Mouse (Mus musculus): ENCODE data around the gene Afap1l2. TPM values are rescaled to one million over a fixed set of nuclear protein-coding genes. Genes with fewer than 3 reads are reported as not detected.

Gene Afap1l2
- polyA plus RNA-seq, 1 experiment, result 2.3 TPM

DNA sequence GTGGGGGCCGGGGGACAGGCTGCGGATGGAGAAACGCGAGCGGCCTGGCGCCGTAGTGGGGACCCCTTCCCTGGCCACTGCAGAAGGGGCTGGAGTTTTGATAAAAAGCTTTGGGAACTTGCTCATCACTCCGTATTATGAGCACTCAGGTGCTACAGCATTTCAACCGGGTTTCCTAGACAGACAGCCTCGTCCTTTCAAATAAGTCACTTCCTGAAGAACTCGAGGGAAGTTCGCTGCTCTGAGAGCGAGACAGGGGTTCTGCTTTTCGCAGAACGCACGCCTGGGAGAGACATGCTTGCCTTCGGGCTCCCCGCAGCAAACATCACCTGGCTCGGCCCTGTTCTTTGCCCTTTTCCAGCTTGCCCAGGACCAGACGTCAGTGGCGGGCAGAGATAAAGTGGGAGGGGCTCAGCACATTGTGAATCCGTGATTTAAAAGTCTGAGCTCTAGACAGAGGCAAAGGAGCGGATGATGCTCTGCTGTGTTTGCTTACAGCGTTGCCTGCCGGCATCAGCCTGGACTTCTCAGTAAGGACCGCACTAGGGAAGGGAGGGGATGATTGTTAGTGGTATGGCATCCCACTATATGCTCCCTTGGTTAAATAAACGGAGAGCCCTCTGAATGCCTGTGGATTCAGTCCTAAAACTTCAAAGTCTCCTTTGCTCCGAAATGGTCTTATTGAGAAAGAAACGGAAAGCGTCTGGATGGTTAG lies 133.3 kb downstream of the Afap1l2 start:
- Histone ChIP-seq H3K4me1 (ENCODE audit: control insufficient read depth, insufficient read depth, insufficient read length, low read length) (no peaks in the 10 kb centered on the region; the same call in 1 of the 2 replicates), H3K27me3 (ENCODE audit: control insufficient read depth, insufficient read depth, low read length) (peaks cover 10% of the 10 kb centered on the region; the same call in 1 of the 2 replicates), H3K4me3 (ENCODE audit: low read depth, low read length) (peak overlapping the region; percentile 54), H3K27ac (ENCODE audit: insufficient read depth, low read depth, low read length) (no peak overlapping the region), H3K36me3 (ENCODE audit: control insufficient read depth, insufficient read depth, low read length) (no peaks in the 10 kb centered on the region)
- no peak for TF ChIP-seq POLR2A (IDR thresholded peaks at IDR 0.05; ENCODE audit: low read depth, low read length)
- TF ChIP-seq CTCF (IDR thresholded peaks at IDR 0.05; ENCODE audit: extremely low read depth, insufficient read length, insufficient replicate concordance, low read depth, low read length), result no peak
- WGBS, result 6% methylated on average over 30 of the region's 30 CpGs

DNA sequence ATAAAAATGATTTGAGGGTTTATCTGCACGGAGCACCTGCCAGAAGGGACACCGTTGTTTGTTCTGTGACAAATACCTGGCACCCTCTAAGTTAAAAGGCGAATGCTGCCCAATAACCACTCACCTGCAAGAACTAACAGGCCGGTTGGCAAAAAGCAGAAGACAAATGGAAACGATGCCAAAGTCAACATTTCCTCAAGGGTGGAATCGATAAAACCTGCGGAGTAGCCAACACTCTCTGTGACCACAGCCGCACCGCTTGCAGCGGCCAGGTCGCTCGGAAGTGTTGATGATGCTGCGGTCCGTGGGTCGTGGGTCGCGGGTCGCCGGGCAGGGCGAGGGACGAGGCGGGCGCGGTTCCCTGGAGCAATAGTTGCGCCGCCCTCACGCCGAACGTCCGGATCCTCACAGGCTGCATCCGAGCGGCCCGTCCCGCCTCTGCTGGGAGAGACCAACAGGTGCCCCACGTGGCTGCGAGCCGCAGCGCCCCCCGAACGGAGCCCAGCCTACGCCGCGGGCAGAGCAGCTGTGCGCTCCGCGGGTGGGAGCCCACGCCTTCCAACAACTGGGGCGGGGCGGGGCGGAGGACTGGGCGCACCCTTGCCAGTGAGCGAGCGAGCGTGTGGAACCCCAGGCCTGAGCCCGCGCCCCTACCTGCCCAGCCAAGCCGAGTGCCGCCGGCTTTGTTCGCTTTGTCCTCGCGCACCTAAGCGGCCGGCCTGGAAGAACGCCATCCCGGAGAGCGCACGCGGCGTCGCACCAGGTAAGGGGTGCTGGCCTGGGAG lies 134.0 kb downstream of the Afap1l2 start, which contains the start of gene Vwa2:
Gene Vwa2, plus strand, starts transcription at position 434 of the 785 bp plus-strand sequence.
- Histone ChIP-seq H3K4me1 (ENCODE audit: control insufficient read depth, insufficient read depth, insufficient read length, low read length) (no peaks in the 10 kb centered on the region; the same call in 1 of the 2 replicates), H3K4me3 (ENCODE audit: low read depth, low read length) (peak within 1 kb of the TSS; percentile 54), H3K27ac (ENCODE audit: insufficient read depth, low read depth, low read length) (no peak within 1 kb of the TSS), H3K27me3 (ENCODE audit: control insufficient read depth, insufficient read depth, low read length) (peaks cover 10% of the 10 kb centered on the region; the same call in 1 of the 2 replicates), H3K36me3 (ENCODE audit: control insufficient read depth, insufficient read depth, low read length) (no peaks in the 10 kb centered on the region)
- 1% methylated on average over 71 of the region's 71 CpGs for WGBS
- TF ChIP-seq CTCF (IDR thresholded peaks at IDR 0.05; ENCODE audit: extremely low read depth, insufficient read length, insufficient replicate concordance, low read depth, low read length), result no peak
- no peak for TF ChIP-seq POLR2A (IDR thresholded peaks at IDR 0.05; ENCODE audit: low read depth, low read length)

DNA sequence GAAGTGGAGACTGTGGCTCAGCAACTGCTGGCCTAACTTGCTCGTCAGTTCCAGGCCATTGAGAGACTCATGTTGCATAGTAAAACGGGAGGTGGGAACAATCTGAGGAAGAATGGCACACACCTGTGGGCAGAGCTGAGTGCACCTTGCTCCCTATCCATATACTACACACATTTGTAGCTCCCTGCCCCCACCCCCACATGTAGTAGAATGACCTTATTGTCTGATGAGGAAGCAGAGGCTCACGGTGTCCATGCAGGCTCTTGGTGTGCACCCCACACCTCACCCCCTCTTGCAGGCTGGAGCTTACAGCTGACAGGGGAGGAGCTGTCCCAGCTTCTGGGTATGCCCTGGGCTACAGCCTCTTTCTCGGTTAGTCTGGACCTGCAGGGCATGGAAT lies 140.3 kb downstream of the Afap1l2 start:
- no peak for TF ChIP-seq POLR2A (IDR thresholded peaks at IDR 0.05; ENCODE audit: low read depth, low read length)
- TF ChIP-seq CTCF (IDR thresholded peaks at IDR 0.05; ENCODE audit: extremely low read depth, insufficient read length, insufficient replicate concordance, low read depth, low read length), result no peak
- no peak overlapping the region for H3K27ac ChIP-seq (ENCODE audit: insufficient read depth, low read depth, low read length)
- H3K27me3 ChIP-seq (ENCODE audit: control insufficient read depth, insufficient read depth, low read length), result no peaks in the 10 kb centered on the region
- H3K36me3 ChIP-seq (ENCODE audit: control insufficient read depth, insufficient read depth, low read length), result no peaks in the 10 kb centered on the region
- WGBS, result 28% methylated on average over 4 of the region's 4 CpGs
- H3K4me1 ChIP-seq (ENCODE audit: control insufficient read depth, insufficient read depth, insufficient read length, low read length), result peaks cover 10% of the 10 kb centered on the region
- no peak overlapping the region for H3K4me3 ChIP-seq (ENCODE audit: low read depth, low read length)

Other genes with a start within 250 kb of the Afap1l2 start
- 1.0 and 3.4 TPM in 2 replicates for gene Ccdc186, start 186.0 kb downstream of the Afap1l2 start, polyA plus RNA-seq (2012; rRNA removed)
- gene Tdrd1, start 182.0 kb downstream of the Afap1l2 start, polyA plus RNA-seq (2012; rRNA removed), result 0.05 and 0.10 TPM in 2 replicates
- gene Vwa2, start 134.0 kb downstream of the Afap1l2 start, polyA plus RNA-seq (2012; rRNA removed), result 0.27 and 0.49 TPM in 2 replicates

Data from small intestine, adult 2 months (tissue).